Mouse (Mus musculus) layer of hippocampus, adult 9-11 months (tissue): ENCODE measurements around the gene Reps2.
A peak's percentile ranks its signal among the peaks of the same experiment; 100 is the strongest.

ENCODE experiments used
- DNase-seq: peaks from one replicate; pipeline ENCODE4 v3.0.0; 2022

Gene Reps2

GRCm38 (mm10) chrX:162487734-162488133 lies 155.7 kb downstream of the Reps2 start:
- no peak for DNase-seq

GRCm38 (mm10) chrX:162470213-162470612 lies 173.2 kb downstream of the Reps2 start:
- no peak for DNase-seq

- peak; percentile 76 for DNase-seq
Observed at GRCm38 (mm10) chrX:162462156-162462555, 181.3 kb downstream of the Reps2 start.

DNA sequence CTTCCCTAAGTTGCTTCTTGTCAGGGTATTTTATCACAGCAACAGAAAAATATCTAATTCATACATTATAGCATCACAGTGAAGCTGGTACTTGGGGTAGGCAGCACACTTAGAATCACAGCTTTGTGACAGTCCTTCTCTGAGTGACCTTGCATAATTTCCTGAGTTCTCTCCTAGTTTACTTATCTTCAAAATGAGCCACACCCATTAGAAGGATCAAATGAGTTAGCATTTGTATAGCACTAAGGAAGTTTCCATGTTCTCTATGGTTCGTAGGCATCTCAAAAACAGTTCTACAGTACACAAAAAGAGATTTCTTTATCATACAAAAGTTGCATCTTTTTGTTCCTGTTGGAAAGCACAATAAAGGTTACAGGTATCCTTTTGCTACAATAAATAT lies 187.0 kb downstream of the Reps2 start:
- no peak for DNase-seq

DNA sequence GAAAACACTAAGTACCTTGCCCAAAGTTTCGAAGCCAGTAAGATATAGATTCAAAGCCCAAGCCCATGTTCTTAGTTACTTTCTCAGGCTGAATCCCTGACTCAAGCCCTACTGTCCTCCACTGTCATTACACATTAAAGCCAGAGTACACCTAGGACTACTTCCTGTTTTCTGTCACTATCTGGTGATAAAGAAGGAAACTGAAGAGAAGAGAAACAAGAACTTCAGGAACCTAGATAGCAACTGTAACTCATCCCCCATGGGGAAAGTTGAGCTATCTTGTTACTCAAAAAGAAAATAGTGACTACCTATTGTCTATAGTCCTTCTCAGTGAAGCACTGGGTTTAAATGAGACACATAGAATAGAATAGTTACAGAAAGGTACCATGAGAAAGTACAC lies 188.1 kb downstream of the Reps2 start:
- no peak for DNase-seq

- no peak for DNase-seq
Observed at GRCm38 (mm10) chrX:162453821-162454402, 189.5 kb downstream of the Reps2 start.

- no peak for DNase-seq
Observed at GRCm38 (mm10) chrX:162452642-162453041, 190.8 kb downstream of the Reps2 start.

- DNase-seq, result no peak
Observed at GRCm38 (mm10) chrX:162447974-162448373, 195.5 kb downstream of the Reps2 start.

DNA sequence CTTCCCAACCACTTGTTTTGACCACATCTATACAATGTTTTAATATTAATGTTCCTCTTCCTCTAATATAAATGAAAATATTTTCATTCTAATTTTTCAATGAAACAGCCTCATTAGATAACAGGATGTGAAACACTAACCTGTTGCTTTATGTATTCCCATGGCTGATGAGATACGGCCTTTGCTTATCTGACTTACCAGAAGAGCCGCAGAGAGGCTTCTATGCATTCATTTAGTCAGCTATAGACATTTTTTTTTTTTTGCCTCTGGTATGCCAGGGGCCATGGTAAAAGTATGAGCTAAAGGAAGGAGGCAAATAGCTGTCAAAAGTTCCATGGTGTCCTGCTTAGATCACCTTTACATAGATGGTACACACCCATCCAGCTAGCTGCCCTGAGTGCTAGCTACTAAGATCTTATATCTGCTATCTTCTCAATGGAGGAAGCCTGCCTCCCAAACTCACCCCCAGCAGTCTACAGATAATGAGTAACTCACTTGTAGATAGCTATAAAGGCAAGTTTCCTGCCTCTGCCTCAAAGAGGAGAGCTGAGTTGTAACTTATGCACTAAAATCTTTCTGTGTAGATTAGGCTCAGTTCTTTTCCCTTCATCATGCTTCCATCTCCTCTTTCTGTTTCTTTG lies 196.7 kb downstream of the Reps2 start:
- no peak for DNase-seq

- DNase-seq, result no peak
Observed at GRCm38 (mm10) chrX:162443387-162443786, 200.1 kb downstream of the Reps2 start.

DNA sequence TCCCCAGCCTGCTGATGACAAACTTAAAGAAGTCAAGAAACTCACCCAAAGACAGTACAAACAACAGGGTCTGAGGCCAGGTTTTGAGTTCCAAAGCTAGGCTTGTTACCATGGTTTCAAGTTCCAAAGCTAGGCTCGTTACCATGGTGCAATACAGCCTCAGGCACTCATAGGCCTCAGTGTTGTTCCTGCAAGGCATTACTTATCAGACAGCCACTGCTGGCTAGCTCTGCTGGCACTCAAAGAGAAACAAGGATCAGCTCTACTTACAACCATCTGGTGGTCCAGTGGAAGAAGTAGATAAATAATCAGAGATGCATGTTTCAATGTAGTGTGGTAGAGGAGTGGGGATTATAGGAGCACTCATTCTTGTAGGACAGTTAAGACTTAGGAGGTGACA lies 200.5 kb downstream of the Reps2 start:
- DNase-seq, result no peak

- DNase-seq, result no peak
Observed at GRCm38 (mm10) chrX:162432776-162433543, 210.5 kb downstream of the Reps2 start.

- no peak for DNase-seq
Observed at GRCm38 (mm10) chrX:162427698-162428097, 215.8 kb downstream of the Reps2 start.

DNA sequence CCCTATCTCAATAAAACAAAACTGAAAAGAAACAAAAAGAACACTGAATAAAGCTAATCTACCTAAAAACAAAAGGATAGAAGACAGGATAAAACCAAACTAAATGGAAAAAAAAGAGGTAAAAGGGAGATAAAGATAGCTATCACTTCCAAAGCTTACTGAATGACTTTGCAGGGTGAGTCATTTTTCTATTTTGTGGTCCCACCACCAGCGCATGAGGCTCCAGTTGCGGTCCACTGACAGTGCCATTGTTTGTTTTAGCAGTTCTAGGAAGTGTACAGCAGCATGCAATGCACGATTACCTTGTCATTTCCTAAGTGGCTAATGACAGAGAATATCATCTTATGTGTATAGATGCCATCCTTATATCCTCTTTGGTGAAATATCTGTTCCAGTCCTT lies 224.0 kb downstream of the Reps2 start:
- no peak for DNase-seq

DNA sequence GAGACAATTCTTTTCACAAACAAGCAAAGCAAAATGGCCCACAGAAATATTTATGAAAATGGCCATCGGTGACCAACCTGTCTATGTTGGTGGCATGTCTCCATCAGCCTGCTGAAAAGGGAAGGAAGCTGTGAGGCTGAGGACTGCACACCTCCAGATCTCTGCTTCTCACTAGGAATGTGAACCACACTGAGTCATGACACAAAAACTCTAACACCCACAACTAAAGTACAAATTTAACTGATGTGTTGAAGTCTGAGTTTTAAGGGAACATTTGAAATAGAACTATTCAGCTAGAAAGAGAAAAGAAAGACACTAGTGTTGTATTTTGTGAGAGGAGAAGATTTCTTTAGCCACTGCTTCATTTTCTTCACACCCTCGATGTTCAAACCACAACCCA lies 230.3 kb downstream of the Reps2 start:
- DNase-seq, result no peak

DNA sequence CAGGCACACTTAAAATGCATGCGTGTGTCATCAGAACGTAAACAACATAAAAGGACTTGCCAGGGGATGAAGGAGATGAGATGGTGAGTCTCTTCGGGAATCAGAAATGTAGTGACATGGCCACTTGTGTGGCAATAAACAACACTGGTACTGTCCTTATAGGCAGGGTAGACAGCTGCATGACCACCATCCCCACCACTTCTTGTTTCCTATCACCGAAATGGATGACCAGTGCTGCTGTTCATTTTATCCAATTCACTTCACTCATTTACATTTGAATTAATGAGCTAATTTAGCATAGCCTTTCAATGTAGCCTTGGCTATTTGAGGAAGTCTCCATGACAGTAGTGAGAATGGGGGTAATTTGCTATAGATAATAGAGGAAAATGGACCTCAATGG lies 236.2 kb downstream of the Reps2 start:
- no peak for DNase-seq

DNA sequence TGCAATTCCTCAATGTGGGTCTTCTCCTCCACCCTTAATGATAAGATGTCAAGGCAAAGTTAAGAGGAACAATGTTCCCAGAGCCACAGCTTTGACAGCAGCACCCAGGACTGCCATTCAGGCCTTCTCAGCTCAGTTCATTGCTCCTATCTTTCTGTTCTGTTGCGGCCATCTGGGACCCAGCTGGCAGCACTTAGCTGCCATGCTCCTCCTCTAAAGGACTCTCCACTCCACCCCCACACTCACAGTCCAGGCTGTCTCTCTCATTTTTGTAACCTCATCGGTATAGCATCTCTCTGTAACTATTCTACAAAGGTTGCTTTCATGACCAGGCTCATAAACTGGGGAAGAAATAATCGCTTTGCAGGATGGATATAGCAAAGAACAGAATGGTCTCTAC lies 241.0 kb downstream of the Reps2 start:
- DNase-seq, result peak; percentile 59

DNA sequence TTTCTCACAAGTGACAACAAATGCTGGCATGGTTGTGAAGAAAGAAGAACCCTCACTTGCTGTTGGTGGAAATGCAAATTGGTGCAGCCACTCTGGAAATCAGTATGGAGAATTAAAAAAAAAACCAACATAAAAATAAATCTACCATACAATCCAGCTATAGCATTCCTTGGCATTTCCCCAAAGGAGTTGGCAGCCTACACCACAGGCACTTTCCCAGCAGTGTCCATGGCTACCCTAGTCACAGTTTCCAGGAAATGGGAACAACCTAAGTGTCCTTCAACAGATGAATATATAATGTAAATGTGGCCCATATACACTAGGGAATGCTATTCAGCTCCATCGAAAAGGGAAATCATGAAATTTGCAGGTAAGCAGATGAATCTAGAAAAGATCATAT lies 262.7 kb downstream of the Reps2 start:
- DNase-seq, result no peak

GRCm38 (mm10) chrX:162363206-162363605 lies 280.2 kb downstream of the Reps2 start:
- DNase-seq, result no peak
